Mouse (Mus musculus): Measurements from ENCODE around the gene Ppp1r9a.

- no peak for TF ChIP-seq IRF4 (IDR thresholded peaks at IDR 0.05; ENCODE audit: low read depth, low read length)
- no peak for TF ChIP-seq POLR2AphosphoS2 (IDR thresholded peaks at IDR 0.05; ENCODE audit: low read depth, low read length)
- TF ChIP-seq POLR2A (IDR thresholded peaks at IDR 0.05; ENCODE audit: low read depth, low read length) = no peak
- TF ChIP-seq MEF2A (IDR thresholded peaks at IDR 0.05; ENCODE audit: borderline replicate concordance, low read depth, low read length) = no peak
- TF ChIP-seq JUND (conservative IDR thresholded peaks at IDR 0.05; ENCODE audit: low read depth, low read length) = no peak
- TF ChIP-seq ZKSCAN1 (IDR thresholded peaks at IDR 0.05; ENCODE audit: borderline replicate concordance, low read depth, low read length) = no peak
- no peak for TF ChIP-seq CTCF (conservative IDR thresholded peaks at IDR 0.05 in 1 of 2, IDR thresholded peaks at IDR 0.05 in 1 of 2; ENCODE audit: low read depth in 2 of 2, low read length in 2 of 2)
- TF ChIP-seq GABPA (IDR thresholded peaks at IDR 0.05; ENCODE audit: insufficient replicate concordance, low read depth, low read length) = no peak
- TF ChIP-seq CHD1 (IDR thresholded peaks at IDR 0.05; ENCODE audit: low read depth, low read length) = no peak
- no peak for TF ChIP-seq TBP (conservative IDR thresholded peaks at IDR 0.05; ENCODE audit: low read depth, low read length)
- no peak for TF ChIP-seq EP300 (IDR thresholded peaks at IDR 0.05; ENCODE audit: low read length)
These were observed 269.9 kb downstream of the Ppp1r9a start for GRCm38 (mm10) chr6:5172571-5172970.

Data from CH12.LX (cell line).